ENCODE assay signal across 17 mouse cellular contexts in genomic region chr9:37546889-37547288, GRCm38 (mm10). TPM values are rescaled to one million over a fixed set of nuclear protein-coding genes. Genes with fewer than 3 reads are reported as not detected.
A peak's percentile ranks its signal among the peaks of the same experiment; 100 is the strongest.
DNase-seq lines count a peak whose midpoint lies in the region; TF ChIP-seq lines count a peak whose summit lies in the region.
"Had no signal": no experiment of that assay in that cellular context is flagged by ENCODE, and none has a peak within 500 bp of the region (broad histone marks: within the 10 kb centered on the region; RNA-seq: fewer than 3 reads in every experiment).

No protein-coding gene starts in this region.

- no peak overlapping the region for H3K9ac ChIP-seq in MEL (ENCODE audit: control insufficient read depth, low read depth, low read length, poor library complexity, severe bottlenecking)
- H3K9ac ChIP-seq: forebrain, embryonic 13.5 days; heart, embryonic 13.5 days; midbrain, embryonic 12.5 days had no signal

- TF ChIP-seq EP300 in MEL (IDR thresholded peaks at IDR 0.05; ENCODE audit: low read depth in 1 of 2, low read length in 2 of 2): no peak

- no peak overlapping the region for H3K27ac ChIP-seq in MEL (ENCODE audit: control insufficient read depth, low read depth, low read length)
- no peak overlapping the region for H3K27ac ChIP-seq in cortical plate, adult 2 months (ENCODE audit: insufficient read depth, low read length)
- H3K27ac ChIP-seq: forebrain, embryonic 13.5 days; heart, embryonic 13.5 days; midbrain, embryonic 12.5 days had no signal

- no peaks in the 10 kb centered on the region for H3K79me2 ChIP-seq in MEL (ENCODE audit: control insufficient read depth, insufficient read depth, low read length, poor library complexity)

- H3K4me3 ChIP-seq in MEL (ENCODE audit: control insufficient read depth in 1 of 2, insufficient read depth in 1 of 2, low read depth in 2 of 2, low read length in 2 of 2): no peak overlapping the region
- H3K4me3 ChIP-seq in cortical plate, adult 2 months (ENCODE audit: insufficient read depth, low read length): no peak overlapping the region
- H3K4me3 ChIP-seq: forebrain, embryonic 13.5 days; heart, embryonic 13.5 days; midbrain, embryonic 12.5 days had no signal

- H3K27me3 ChIP-seq in MEL (ENCODE audit: control insufficient read depth in 1 of 2, insufficient read depth in 2 of 2, low read length in 2 of 2): no peaks in the 10 kb centered on the region

- DNase-seq in kidney, adult 9 months: peak; percentile 38
- DNase-seq in kidney, postnatal 14 days: no peak
- peak; percentile 32 for DNase-seq in lung, postnatal 10 days
- no peak for DNase-seq in lung, postnatal 4 days
- no peak for DNase-seq in MEL (ENCODE audit: low read depth, low spot score)
- DNase-seq in heart, adult 18-20 months: no peak
- DNase-seq: adrenal gland, postnatal 14 days; cerebellum, adult 8-10 months; gastrocnemius, postnatal 14 days; kidney, postnatal 4 days; layer of hippocampus, postnatal 36 days; spleen, adult 18-20 months; thymus, postnatal 14 days had no signal

- TF ChIP-seq CTCF in MEL (IDR thresholded peaks at IDR 0.05 in 2 of 3, conservative IDR thresholded peaks at IDR 0.05 in 1 of 3; ENCODE audit: control insufficient read depth in 1 of 3, insufficient read depth in 1 of 3, low read depth in 2 of 3, low read length in 3 of 3, poor library complexity in 1 of 3, severe bottlenecking in 1 of 3): peak in 2 of 3 experiments; percentile 2 to 30; a peak in 2 of 6 replicates
- TF ChIP-seq CTCF in cortical plate, adult 2 months (IDR thresholded peaks at IDR 0.05; ENCODE audit: extremely low read depth, insufficient read depth, low read length): 0 out of 2 replicates have a peak, but pooled peaks have one; percentile 7

- peaks cover 0 to 6% of the 10 kb centered on the region in 2 experiments; a peak in 1 of 4 replicates for H3K36me3 ChIP-seq in MEL (ENCODE audit: control insufficient read depth in 1 of 2, insufficient read depth in 2 of 2, low read length in 2 of 2)
- H3K36me3 ChIP-seq: heart, embryonic 13.5 days; midbrain, embryonic 12.5 days had no signal

- 0 out of 2 replicates have a peak, but pooled peaks have one; percentile 15 for TF ChIP-seq RAD21 in MEL (IDR thresholded peaks at IDR 0.05; ENCODE audit: low read depth, low read length)

- H3K4me1 ChIP-seq in MEL (ENCODE audit: control insufficient read depth in 1 of 2, insufficient read depth in 2 of 2, low read length in 2 of 2): peaks cover 0 to 6% of the 10 kb centered on the region in 2 experiments; a peak in 2 of 4 replicates
- H3K4me1 ChIP-seq in cortical plate, adult 2 months (ENCODE audit: control insufficient read depth, insufficient read depth, low read length): peaks cover 4% of the 10 kb centered on the region

- TF ChIP-seq POLR2A in MEL (IDR thresholded peaks at IDR 0.05; ENCODE audit: control insufficient read depth in 1 of 2, insufficient read depth in 1 of 2, low read depth in 1 of 2, low read length in 2 of 2, poor library complexity in 1 of 2): no peak
- TF ChIP-seq POLR2A in cortical plate, adult 2 months (IDR thresholded peaks at IDR 0.05; ENCODE audit: extremely low read depth, insufficient read depth, low read length): no peak

- no peaks in the 10 kb centered on the region for H3K9me3 ChIP-seq in MEL (replicated peaks; ENCODE audit: insufficient read depth, low read length)
- H3K9me3 ChIP-seq: forebrain, embryonic 13.5 days; heart, embryonic 13.5 days; midbrain, embryonic 12.5 days had no signal

TF ChIP-seq in MEL, 35 proteins besides CTCF, POLR2A, EP300 and RAD21:
- no peak for TF ChIP-seq NELFE (IDR thresholded peaks at IDR 0.05; ENCODE audit: low read depth, low read length)
- TF ChIP-seq ZMIZ1 (IDR thresholded peaks at IDR 0.05; ENCODE audit: low read depth, low read length): no peak
- TF ChIP-seq GATA1 (IDR thresholded peaks at IDR 0.05; ENCODE audit: low read depth, low read length): no peak
- TF ChIP-seq ZC3H11A (IDR thresholded peaks at IDR 0.05; ENCODE audit: low read depth, low read length): 0 out of 2 replicates have a peak, but pooled peaks have one; percentile 1
- TF ChIP-seq MXI1 (IDR thresholded peaks at IDR 0.05; ENCODE audit: low read depth, low read length): no peak
- TF ChIP-seq ZNF384 (IDR thresholded peaks at IDR 0.05; ENCODE audit: low read depth, low read length): no peak
- no peak for TF ChIP-seq MEF2A (IDR thresholded peaks at IDR 0.05; ENCODE audit: extremely low read depth, insufficient replicate concordance, low read depth, low read length, poor library complexity, severe bottlenecking)
- TF ChIP-seq UBTF (IDR thresholded peaks at IDR 0.05; ENCODE audit: borderline replicate concordance, insufficient read depth, low read depth, low read length): no peak
- TF ChIP-seq MAZ (IDR thresholded peaks at IDR 0.05; ENCODE audit: low read depth, low read length): no peak
- no peak for TF ChIP-seq TAL1 (IDR thresholded peaks at IDR 0.05; ENCODE audit: low read length)
- TF ChIP-seq SMC3 (IDR thresholded peaks at IDR 0.05; ENCODE audit: low read depth, low read length): peak; percentile 21; the same call in 1 of the 2 replicates
- no peak for TF ChIP-seq ZKSCAN1 (IDR thresholded peaks at IDR 0.05; ENCODE audit: low read depth, low read length)
- TF ChIP-seq BHLHE40 (IDR thresholded peaks at IDR 0.05; ENCODE audit: borderline replicate concordance, low read depth, low read length): no peak
- no peak for TF ChIP-seq TCF12 (IDR thresholded peaks at IDR 0.05; ENCODE audit: low read depth, low read length)
- TF ChIP-seq TBP (IDR thresholded peaks at IDR 0.05; ENCODE audit: low read depth, low read length): no peak
- TF ChIP-seq HCFC1 (IDR thresholded peaks at IDR 0.05; ENCODE audit: low read depth, low read length): no peak

RNA-seq across cellular contexts. Expression of gene Nrgn, which starts 5.8 kb away (rescaled TPM):
- 0.58 and 0.78 TPM in 2 replicates for total RNA-seq in MEL (2012; rRNA removed)
- 10 to 100 TPM in 1 of 2 experiments, not detected in 1; 43.5 TPM for polyA plus RNA-seq in MEL (2012; ENCODE audit: insufficient read depth in 1 of 2, insufficient read length in 2 of 2, low read depth in 1 of 2, low replicate concordance in 2 of 2, missing spikeins in 1 of 2)
- polyA plus RNA-seq in cortical plate, adult 2 months (2012; rRNA removed): 2,488 and 2,563 TPM in 2 replicates
- total RNA-seq in heart, adult 18-20 months (2021): 1 to 10 TPM; 5.7 to 6.2 TPM

RNA-seq across cellular contexts. Expression of gene Vsig2, which starts 7.8 kb away (rescaled TPM):
- total RNA-seq in MEL (2012; rRNA removed): not detected in 2 replicates
- under 1 TPM in 1 of 2 experiments, not detected in 1; 0.64 TPM for polyA plus RNA-seq in MEL (2012; ENCODE audit: insufficient read depth in 1 of 2, insufficient read length in 2 of 2, low read depth in 1 of 2, low replicate concordance in 2 of 2, missing spikeins in 1 of 2)
- polyA plus RNA-seq in cortical plate, adult 2 months (2012; rRNA removed): 6.6 and 7.6 TPM in 2 replicates
- total RNA-seq in heart, adult 18-20 months (2021): 1 to 10 TPM; 3.9 to 4.9 TPM

RNA-seq across cellular contexts. Expression of gene Siae, which starts 8.6 kb away (rescaled TPM):
- total RNA-seq in MEL (2012; rRNA removed): 4.9 and 5.1 TPM in 2 replicates
- polyA plus RNA-seq in MEL (2012; ENCODE audit: insufficient read depth in 1 of 2, insufficient read length in 2 of 2, low read depth in 1 of 2, low replicate concordance in 2 of 2, missing spikeins in 1 of 2): 1 to 10 TPM in 1 of 2 experiments, not detected in 1; 9.2 TPM
- 22.2 and 24.2 TPM in 2 replicates for polyA plus RNA-seq in cortical plate, adult 2 months (2012; rRNA removed)
- total RNA-seq in heart, adult 18-20 months (2021): 1 to 10 TPM; 8.3 to 9.1 TPM

RNA-seq across cellular contexts. Expression of gene Esam, which starts 19.0 kb away (rescaled TPM):
- total RNA-seq in MEL (2012; rRNA removed): 0.10 and 0.23 TPM in 2 replicates
- polyA plus RNA-seq in MEL (2012; ENCODE audit: insufficient read depth in 1 of 2, insufficient read length in 2 of 2, low read depth in 1 of 2, low replicate concordance in 2 of 2, missing spikeins in 1 of 2): under 1 TPM in 1 of 2 experiments, not detected in 1; 0.89 TPM
- polyA plus RNA-seq in cortical plate, adult 2 months (2012; rRNA removed): 35.1 and 36.6 TPM in 2 replicates
- total RNA-seq in heart, adult 18-20 months (2021): 10 to 100 TPM; 67.1 to 69.5 TPM

RNA-seq across cellular contexts. Expression of gene Msantd2, which starts 57.8 kb away (rescaled TPM):
- total RNA-seq in MEL (2012; rRNA removed): 15.5 and 16.1 TPM in 2 replicates
- polyA plus RNA-seq in MEL (2012; ENCODE audit: insufficient read depth in 1 of 2, insufficient read length in 2 of 2, low read depth in 1 of 2, low replicate concordance in 2 of 2, missing spikeins in 1 of 2): 10 to 100 TPM in 1 of 2 experiments, not detected in 1; 26.2 TPM
- polyA plus RNA-seq in cortical plate, adult 2 months (2012; rRNA removed): 35.4 and 36.7 TPM in 2 replicates
- 1 to 10 TPM; 5.9 to 7.9 TPM for total RNA-seq in heart, adult 18-20 months (2021)

Comparison
In these comparisons a context has a peak if more than half of its experiments do, and no peak if none do; other contexts are left out.
1. DNase-seq: peak in kidney, adult 9 months (single experiment) and lung, postnatal 10 days (single experiment); none in kidney, postnatal 14 days (single experiment), lung, postnatal 4 days (0 of 2), MEL (single experiment) and heart, adult 18-20 months (0 of 2).